Comparison of ENCODE assay signal across 8 mouse cellular contexts in the genomic region with DNA sequence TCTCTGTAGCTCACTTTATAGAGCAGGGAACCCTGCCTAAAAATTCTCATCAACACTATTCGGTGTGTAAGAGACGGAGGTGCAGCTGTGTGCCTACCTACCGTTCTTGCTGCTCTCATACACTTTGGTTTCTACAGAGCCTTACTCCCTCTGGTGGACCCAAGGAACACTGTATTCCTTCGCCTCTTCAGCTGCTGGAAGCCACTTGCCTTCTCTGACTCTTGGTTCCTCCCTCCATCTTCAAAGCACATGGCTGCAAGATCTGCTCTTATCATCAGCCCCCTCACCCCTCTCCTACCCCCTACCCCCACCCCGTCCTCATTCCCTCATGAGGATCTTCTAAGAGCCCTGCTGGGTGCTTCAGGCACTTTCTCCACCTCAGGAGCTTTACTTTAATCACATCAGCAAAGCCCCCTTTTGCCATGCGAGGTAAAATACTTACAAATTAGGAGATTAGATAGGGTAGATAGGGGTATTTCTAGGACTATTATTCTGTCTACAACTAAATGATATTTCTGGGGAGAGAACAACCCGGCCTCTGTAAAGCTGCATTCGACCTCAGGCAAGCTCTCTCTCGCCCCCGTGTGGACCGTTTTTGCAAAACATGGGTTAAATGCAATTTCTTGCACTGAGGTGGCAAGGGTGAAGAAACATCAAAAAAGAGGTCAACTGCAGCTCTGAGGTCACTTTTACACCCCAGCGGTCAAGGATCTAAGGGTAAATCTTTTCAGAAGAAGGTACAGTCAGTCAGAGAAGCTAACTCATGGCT. TPM values are rescaled to one million over a fixed set of nuclear protein-coding genes. Genes with fewer than 3 reads are reported as not detected.
DNase-seq lines count a peak whose midpoint lies in the region; ATAC-seq lines count a peak whose summit lies in the region.

No protein-coding gene starts in this region.

- peak; percentile 96 for ATAC-seq in common myeloid progenitor, adult 5-6 weeks (replicated peaks; ENCODE audit: low read depth, poor library complexity, severe bottlenecking)
- peak; percentile 98 for ATAC-seq in megakaryocyte-erythroid progenitor cell, adult 5-6 weeks (replicated peaks; ENCODE audit: low FRiP score, low TSS enrichment, poor library complexity, severe bottlenecking)
- ATAC-seq in activated CD4-positive, CD25-positive, alpha-beta regulatory T cell, adult 4 months = no peak

- intact Hi-C loops in left cerebral cortex, postnatal 25 days (cut with DNase I) = no loop called here

- peak; percentile 61 to 71 for DNase-seq in adrenal gland, adult 18-20 months (ENCODE audit: low spot score in 2 of 2)
- peak; percentile 16 to 18 for DNase-seq in gastrocnemius, adult 8-10 months (ENCODE audit: low spot score in 2 of 2)
- peak; percentile 69 for DNase-seq in induced T-regulatory cell, adult 2 months (ENCODE audit: low read depth)
- DNase-seq in left cerebral cortex, postnatal 25 days (ENCODE audit: low spot score in 2 of 2) = peak; percentile 53 to 56
- peak; percentile 84 for DNase-seq in right cerebral cortex, postnatal 4 days

RNA-seq across cellular contexts. Expression of a gene that starts 20.3 kb away (rescaled TPM):
- under 1 TPM; 0.16 to 0.33 TPM for total RNA-seq in adrenal gland, adult 18-20 months (2021)
- total RNA-seq in common myeloid progenitor, adult 5-6 weeks (2017) = 26.5 and 29.0 TPM in 2 replicates
- under 1 TPM in 2 of 4 experiments, not detected in 2; 0.13 to 0.16 TPM for total RNA-seq in gastrocnemius, adult 8-10 months (2022)
- 1 to 10 TPM; 1.8 to 2.5 TPM for total RNA-seq in left cerebral cortex, postnatal 25 days (2021)
- total RNA-seq in megakaryocyte-erythroid progenitor cell, adult 5-6 weeks (2014; fragmentation: Nextera tagmentation) = 51.4 and 74.2 TPM in 2 replicates
- 62.6 and 84.9 TPM in 2 replicates for total RNA-seq in megakaryocyte-erythroid progenitor cell, adult 5-6 weeks (2017)
- under 1 TPM in 1 of 2 experiments, not detected in 1; 0.18 TPM for polyA plus RNA-seq in activated CD4-positive, CD25-positive, alpha-beta regulatory T cell, adult 4 months (2017; shearing (Covaris generic))

RNA-seq across cellular contexts. Expression of a gene that starts 26.8 kb away (rescaled TPM):
- total RNA-seq in adrenal gland, adult 18-20 months (2021) = 10 to 100 TPM; 57.6 to 77.7 TPM
- total RNA-seq in common myeloid progenitor, adult 5-6 weeks (2017) = not detected in 2 replicates
- total RNA-seq in gastrocnemius, adult 8-10 months (2022) = 1 to 10 TPM in 3 of 4 experiments, under 1 TPM in 1; 0.88 to 6.4 (median 3.0) TPM
- 10 to 100 TPM in 1 of 2 experiments, 1 to 10 TPM in 1; 8.1 to 10.0 TPM for total RNA-seq in left cerebral cortex, postnatal 25 days (2021)
- total RNA-seq in megakaryocyte-erythroid progenitor cell, adult 5-6 weeks (2014; fragmentation: Nextera tagmentation) = 0.70 TPM in 1 of 2 replicates, not detected in the other
- total RNA-seq in megakaryocyte-erythroid progenitor cell, adult 5-6 weeks (2017) = not detected in 2 replicates
- not detected for polyA plus RNA-seq in activated CD4-positive, CD25-positive, alpha-beta regulatory T cell, adult 4 months (2017; shearing (Covaris generic))

Comparison
In these comparisons a context has a peak if more than half of its experiments do, and no peak if none do; other contexts are left out.
1. DNase-seq: peak in every context shown above with its lines; median percentile 84 in right cerebral cortex, postnatal 4 days; 69 in induced T-regulatory cell, adult 2 months; 66 in adrenal gland, adult 18-20 months; 54 in left cerebral cortex, postnatal 25 days; 17 in gastrocnemius, adult 8-10 months.
2. RNA of a gene that starts 26.8 kb away (total RNA-seq): 57.6 to 77.7 TPM in adrenal gland, adult 18-20 months; 8.1 to 10.0 TPM in left cerebral cortex, postnatal 25 days, 0.88 to 6.4 TPM in gastrocnemius, adult 8-10 months, 0.70 TPM in megakaryocyte-erythroid progenitor cell, adult 5-6 weeks and not detected in common myeloid progenitor, adult 5-6 weeks; every median in the first group is over 4 times any median in the second.